Mouse (Mus musculus): ENCODE measurements around the gene Ndufab1.

Ndufab1 gene

GRCm38 (mm10) chr7:122101747-122102244 is at the start of gene Ndufab1:
TSS of gene Ndufab1 (minus strand) at chr7:122101886.
- DNase-seq = peak; percentile 96

GRCm38 (mm10) chr7:122140991-122141390 is 39.3 kb upstream of the Ndufab1 start:
- DNase-seq = no peak

GRCm38 (mm10) chr7:122138190-122138589 is 36.5 kb upstream of the Ndufab1 start:
- DNase-seq = no peak

- no peak for DNase-seq
Observed at GRCm38 (mm10) chr7:122137071-122137470, 35.4 kb upstream of the Ndufab1 start.

- peak; percentile 20 for DNase-seq
Observed at GRCm38 (mm10) chr7:122135070-122135469, 33.4 kb upstream of the Ndufab1 start.

- no peak for DNase-seq
Observed at GRCm38 (mm10) chr7:122133338-122133625, 31.6 kb upstream of the Ndufab1 start.

GRCm38 (mm10) chr7:122132497-122133337 is 31.0 kb upstream of the Ndufab1 start, which contains the start of the genes Palb2 and Dctn5:
TSS of gene Palb2 (minus strand) at chr7:122132985.
TSS of gene Dctn5 (plus strand) at chr7:122133041.
- peak; percentile 97 for DNase-seq

GRCm38 (mm10) chr7:122131834-122132233 is 30.1 kb upstream of the Ndufab1 start:
- no peak for DNase-seq

- no peak for DNase-seq
Observed at GRCm38 (mm10) chr7:122126946-122127345, 25.3 kb upstream of the Ndufab1 start.

- peak; percentile 3 for DNase-seq
Observed at GRCm38 (mm10) chr7:122125636-122126035, 23.9 kb upstream of the Ndufab1 start.

- DNase-seq = no peak
Observed at GRCm38 (mm10) chr7:122123518-122123917, 21.8 kb upstream of the Ndufab1 start.

GRCm38 (mm10) chr7:122108206-122108605 is 6.5 kb upstream of the Ndufab1 start:
- no peak for DNase-seq

GRCm38 (mm10) chr7:122101014-122101746 is 506 bp downstream of the Ndufab1 start:
- peak; percentile 63 for DNase-seq

GRCm38 (mm10) chr7:122099222-122099621 is 2.5 kb downstream of the Ndufab1 start:
- peak; percentile 63 for DNase-seq

GRCm38 (mm10) chr7:122098009-122098408 is 3.7 kb downstream of the Ndufab1 start:
- no peak for DNase-seq

- DNase-seq = no peak
Observed at GRCm38 (mm10) chr7:122094564-122095330, 6.9 kb downstream of the Ndufab1 start.

- DNase-seq = no peak
Observed at GRCm38 (mm10) chr7:122087195-122087982, 14.3 kb downstream of the Ndufab1 start.

- DNase-seq = no peak
Observed at GRCm38 (mm10) chr7:122081071-122081470, 20.6 kb downstream of the Ndufab1 start.

GRCm38 (mm10) chr7:122079798-122080554 is 21.7 kb downstream of the Ndufab1 start:
- no peak for DNase-seq

- DNase-seq = no peak
Observed at GRCm38 (mm10) chr7:122074374-122074773, 27.3 kb downstream of the Ndufab1 start.
